Mouse (Mus musculus) ES-E14 (cell line): ENCODE data around the gene Tspear.

Experiments used
- CHD2 ChIP-seq: IDR thresholded peaks from 2 replicates; pipeline ENCODE4 v1.6.1; 2014; ENCODE audit warnings: mild to moderate bottlenecking, low read depth, low read length, inconsistent platforms
- MAFK ChIP-seq: IDR thresholded peaks from 2 replicates; pipeline ENCODE4 v1.6.1; 2014; ENCODE audit warnings: mild to moderate bottlenecking, low read depth, low read length, inconsistent platforms; ENCODE audit not compliant: insufficient read depth
- ZC3H11A ChIP-seq: IDR thresholded peaks from 2 replicates; pipeline ENCODE4 v1.6.1; 2012; ENCODE audit warnings: low read depth, mild to moderate bottlenecking, inconsistent platforms, low read length, borderline replicate concordance
- ZNF384 ChIP-seq: IDR thresholded peaks from 2 replicates; pipeline ENCODE4 v1.6.1; 2012; ENCODE audit warnings: low read depth, low read length, inconsistent platforms

DNA sequence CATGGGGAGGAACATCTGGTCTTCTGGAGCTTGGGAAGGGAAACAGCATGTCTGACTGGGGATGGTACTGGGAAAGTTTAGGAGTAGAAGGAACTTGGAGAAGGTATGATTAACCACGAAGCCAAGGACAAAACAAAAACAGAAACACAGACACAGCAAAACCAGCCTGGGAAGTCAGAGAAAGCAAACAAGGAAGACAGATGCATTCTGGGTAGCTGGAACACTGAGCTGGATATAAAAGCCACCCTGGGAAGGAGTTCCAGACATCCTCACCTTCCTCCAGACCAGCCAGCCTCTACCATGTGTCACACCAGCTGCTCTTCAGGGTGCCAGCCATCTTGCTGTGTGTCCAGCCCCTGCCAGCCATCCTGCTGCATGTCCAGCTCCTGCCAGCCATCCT lies 29.1 kb downstream of the Tspear start, which contains the start of gene Gm10142:
- no peak for TF ChIP-seq CHD2
- TF ChIP-seq MAFK: no peak
- TF ChIP-seq ZNF384: no peak
- TF ChIP-seq ZC3H11A: no peak
